Mouse (Mus musculus) heart, adult 2 months (tissue): Measurements from ENCODE around the gene Pvalb.

Experiments used
- CTCF ChIP-seq: fragments of 200-600 bp; IDR thresholded peaks from 2 replicates; pipeline ENCODE4 v1.8.1; 2022; ENCODE audit warnings: antibody characterized with exemption, mild to moderate bottlenecking, moderate library complexity
- EP300 ChIP-seq: fragments of 200-500 bp; IDR thresholded peaks from 2 replicates; pipeline ENCODE4 v1.6.1; 2011; ENCODE audit warnings: low read depth, low read length, control low read depth; ENCODE audit not compliant: insufficient read depth
- POLR2A ChIP-seq: fragments of 200-500 bp; IDR thresholded peaks from 2 replicates; pipeline ENCODE4 v1.6.1; 2011; ENCODE audit warnings: mild to moderate bottlenecking, low read depth, low read length, control low read depth; ENCODE audit not compliant: insufficient read depth

GRCm38 (mm10) chr15:78189636-78190035, 16.6 kb downstream of the Pvalb start:
- TF ChIP-seq EP300: no peak
- TF ChIP-seq POLR2A: no peak
- no peak for TF ChIP-seq CTCF
